7 mouse cellular contexts compared by ENCODE assay signal in genomic region chr3:105958974-105959580, GRCm38 (mm10). TPM values are rescaled to one million over a fixed set of nuclear protein-coding genes. Genes with fewer than 3 reads are reported as not detected.
DNase-seq lines count a peak whose midpoint lies in the region; ATAC-seq and TF ChIP-seq lines count a peak whose summit lies in the region.

Gene Wdr77, plus strand, starts transcription at chr3:105959369.

- H3K4me1 ChIP-seq in embryonic facial prominence, embryonic 10.5 days, result peaks cover 26% of the 10 kb centered on the region
- H3K4me1 ChIP-seq in intestine, postnatal 0 days (replicated peaks; ENCODE audit: control insufficient read depth, insufficient read depth, low read length), result no peaks in the 10 kb centered on the region; the same call in 1 of the 2 replicates
- peaks cover 22% of the 10 kb centered on the region for H3K4me1 ChIP-seq in midbrain, embryonic 12.5 days
- peaks cover 7% of the 10 kb centered on the region; the same call in 1 of the 2 replicates for H3K4me1 ChIP-seq in small intestine, adult 2 months (ENCODE audit: control insufficient read depth, insufficient read depth, insufficient read length, low read length)

- no peak for TF ChIP-seq CTCF in intestine, postnatal 0 days (IDR thresholded peaks at IDR 0.05; ENCODE audit: low read depth)
- no peak for TF ChIP-seq CTCF in small intestine, adult 2 months (IDR thresholded peaks at IDR 0.05; ENCODE audit: extremely low read depth, insufficient read length, insufficient replicate concordance, low read depth, low read length)

- intact Hi-C loops in left cerebral cortex, postnatal 4 days (cut with DNase I), result no loop called here

- peak; percentile 97 for ATAC-seq in intestine, postnatal 0 days
- ATAC-seq in midbrain, embryonic 12.5 days (ENCODE audit: low FRiP score, low read depth), result peak; percentile 98

- peaks cover 69% of the 10 kb centered on the region for H3K36me3 ChIP-seq in embryonic facial prominence, embryonic 10.5 days (replicated peaks)
- peaks cover 28% of the 10 kb centered on the region for H3K36me3 ChIP-seq in intestine, postnatal 0 days (ENCODE audit: control insufficient read depth, insufficient read depth)
- H3K36me3 ChIP-seq in midbrain, embryonic 12.5 days, result peaks cover 47% of the 10 kb centered on the region
- peaks cover 18% of the 10 kb centered on the region for H3K36me3 ChIP-seq in small intestine, adult 2 months (ENCODE audit: control insufficient read depth, insufficient read depth, low read length)

- TF ChIP-seq POLR2A in small intestine, adult 2 months (IDR thresholded peaks at IDR 0.05; ENCODE audit: low read depth, low read length), result peak; percentile 96

- peak within 1 kb of the TSS; percentile 97 for H3K4me3 ChIP-seq in embryonic facial prominence, embryonic 10.5 days
- peak within 1 kb of the TSS; percentile 91 for H3K4me3 ChIP-seq in intestine, postnatal 0 days (ENCODE audit: low read depth, low read length)
- peak within 1 kb of the TSS; percentile 76 for H3K4me3 ChIP-seq in midbrain, embryonic 12.5 days
- H3K4me3 ChIP-seq in small intestine, adult 2 months (ENCODE audit: low read depth, low read length), result peak within 1 kb of the TSS; percentile 89

- WGBS in embryonic facial prominence, embryonic 10.5 days, result under 1% methylated on average over 52 of the region's 52 CpGs
- under 1% methylated on average over 52 of the region's 52 CpGs for whole genome bisulfite sequencing in intestine, postnatal 0 days
- WGBS in midbrain, embryonic 12.5 days, result under 1% methylated on average over 52 of the region's 52 CpGs
- WGBS in small intestine, adult 2 months, result under 1% methylated on average over 52 of the region's 52 CpGs

- peak within 1 kb of the TSS; percentile 95 for H3K4me2 ChIP-seq in intestine, postnatal 0 days (replicated peaks; ENCODE audit: low read depth)
- H3K4me2 ChIP-seq in midbrain, embryonic 12.5 days (replicated peaks), result peak within 1 kb of the TSS; percentile 88

- peak; percentile 97 for DNase-seq in adrenal gland, postnatal 10 days
- peak; percentile 98 for DNase-seq in embryonic facial prominence, embryonic 10.5 days (ENCODE audit: low spot score)
- peak; percentile 93 for DNase-seq in gonadal fat pad, adult 2 months (ENCODE audit: low read depth)
- DNase-seq in left cerebral cortex, postnatal 4 days, result peak; percentile 97

- H3K27me3 ChIP-seq in embryonic facial prominence, embryonic 10.5 days (replicated peaks; ENCODE audit: low read depth, poor library complexity, severe bottlenecking), result no peaks in the 10 kb centered on the region
- H3K27me3 ChIP-seq in intestine, postnatal 0 days (replicated peaks; ENCODE audit: control insufficient read depth, insufficient read depth, low read length), result no peaks in the 10 kb centered on the region
- no peaks in the 10 kb centered on the region for H3K27me3 ChIP-seq in midbrain, embryonic 12.5 days
- H3K27me3 ChIP-seq in small intestine, adult 2 months (ENCODE audit: control insufficient read depth, insufficient read depth, low read length), result no peaks in the 10 kb centered on the region

- peak within 1 kb of the TSS; percentile 96 for H3K9ac ChIP-seq in intestine, postnatal 0 days (ENCODE audit: low read depth, low read length)
- peak within 1 kb of the TSS; percentile 93 for H3K9ac ChIP-seq in midbrain, embryonic 12.5 days (replicated peaks)

- no peaks in the 10 kb centered on the region for H3K9me3 ChIP-seq in embryonic facial prominence, embryonic 10.5 days
- H3K9me3 ChIP-seq in intestine, postnatal 0 days (ENCODE audit: control insufficient read depth), result no peaks in the 10 kb centered on the region
- H3K9me3 ChIP-seq in midbrain, embryonic 12.5 days, result no peaks in the 10 kb centered on the region

- peak within 1 kb of the TSS; percentile 96 for H3K27ac ChIP-seq in embryonic facial prominence, embryonic 10.5 days (replicated peaks)
- peak within 1 kb of the TSS; percentile 92 for H3K27ac ChIP-seq in intestine, postnatal 0 days (ENCODE audit: low read depth, low read length)
- H3K27ac ChIP-seq in midbrain, embryonic 12.5 days (replicated peaks), result peak within 1 kb of the TSS; percentile 88
- peak within 1 kb of the TSS; percentile 95 for H3K27ac ChIP-seq in small intestine, adult 2 months (ENCODE audit: insufficient read depth, low read depth, low read length)

RNA-seq across cellular contexts. Expression of gene Wdr77, which starts in this region (rescaled TPM):
- 10 to 100 TPM; 59.0 to 60.8 TPM for total RNA-seq in adrenal gland, postnatal 10 days (2021)
- polyA plus RNA-seq in embryonic facial prominence, embryonic 10.5 days (2016; fragmentation: Nextera tagmentation; extraction: Ambion mirVana), result 180 and 193 TPM in 2 replicates
- 37.7 and 41.3 TPM in 2 replicates for polyA plus RNA-seq in gonadal fat pad, adult 2 months (2012; rRNA removed)
- 33.1 and 33.4 TPM in 2 replicates for polyA plus RNA-seq in intestine, postnatal 0 days (2015; fragmentation: Nextera tagmentation; extraction: Ambion mirVana)
- total RNA-seq in left cerebral cortex, postnatal 4 days (2021), result 10 to 100 TPM; 61.2 to 70.2 TPM
- 115 and 120 TPM in 2 replicates for polyA plus RNA-seq in midbrain, embryonic 12.5 days (2016; fragmentation: Nextera tagmentation; extraction: Ambion mirVana)
- 9.5 and 9.6 TPM in 2 replicates for polyA plus RNA-seq in small intestine, adult 2 months (2012; rRNA removed)

Comparison
In these comparisons a context has a peak if more than half of its experiments do, and no peak if none do; other contexts are left out.
1. Peak in every context shown above with its lines: DNase-seq, ATAC-seq, H3K4me3 ChIP-seq and H3K27ac ChIP-seq.